Mouse (Mus musculus): Measurements from ENCODE around the gene Slc26a6. TPM values are rescaled to one million over a fixed set of nuclear protein-coding genes. Genes with fewer than 3 reads are reported as not detected.

Slc26a6 gene
- polyA plus RNA-seq (2015; fragmentation: Nextera tagmentation; extraction: Ambion mirVana) = 12.8 and 18.5 TPM in 2 replicates

DNA sequence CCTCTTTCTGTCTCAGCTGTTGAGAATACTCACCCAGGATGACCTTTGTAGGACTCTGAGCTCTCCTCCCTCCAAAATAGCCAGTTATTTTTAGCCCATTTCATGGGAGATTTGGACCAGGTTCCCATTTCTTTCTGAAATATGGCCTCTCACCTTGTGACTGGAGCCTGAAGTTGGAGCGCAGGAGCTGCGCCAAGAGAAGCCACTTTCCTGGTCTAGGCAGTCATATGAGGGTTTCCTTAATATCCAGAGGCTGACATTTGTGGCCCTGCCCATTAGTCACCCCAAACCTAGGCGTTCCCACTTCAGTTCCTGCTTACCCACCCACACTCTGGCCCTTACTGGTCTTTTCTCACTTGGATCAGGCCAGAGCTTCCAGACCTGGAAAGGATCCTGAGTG lies at the start of gene Slc26a6:
TSS of gene Slc26a6 (plus strand) at position 308 of the 400 bp plus-strand sequence.
- peak within 1 kb of the TSS; percentile 66 for H3K4me3 ChIP-seq (replicated peaks)
- H3K36me3 ChIP-seq = no peaks in the 10 kb centered on the region; the same call in 1 of the 2 replicates
- peak within 1 kb of the TSS; percentile 40 for H3K9ac ChIP-seq
- H3K27ac ChIP-seq = peak within 1 kb of the TSS; percentile 88
- peak within 1 kb of the TSS; percentile 85 for H3K4me2 ChIP-seq
- no peak for ATAC-seq (ENCODE audit: insufficient read depth, low FRiP score, low read depth)
- H3K9me3 ChIP-seq = no peaks in the 10 kb centered on the region
- H3K4me1 ChIP-seq = peaks cover 16% of the 10 kb centered on the region
- H3K27me3 ChIP-seq (replicated peaks) = no peaks in the 10 kb centered on the region
- WGBS = 77% methylated on average over 3 of the region's 3 CpGs

- H3K9me3 ChIP-seq = no peaks in the 10 kb centered on the region
- H3K4me3 ChIP-seq (replicated peaks) = no peak overlapping the region
- peaks cover 25% of the 10 kb centered on the region for H3K36me3 ChIP-seq
- no peak for ATAC-seq (ENCODE audit: insufficient read depth, low FRiP score, low read depth)
- H3K27ac ChIP-seq = no peak overlapping the region
- H3K4me2 ChIP-seq = no peak overlapping the region
- H3K9ac ChIP-seq = no peak overlapping the region
- peaks cover 23% of the 10 kb centered on the region for H3K4me1 ChIP-seq
- 85% methylated on average over 8 of the region's 8 CpGs for WGBS
- H3K27me3 ChIP-seq (replicated peaks) = no peaks in the 10 kb centered on the region
Observed at GRCm38 (mm10) chr9:108805768-108806167, 47.3 kb upstream of the Slc26a6 start.

- Histone ChIP-seq H3K4me2 (no peak overlapping the region), H3K27me3 (replicated peaks) (no peaks in the 10 kb centered on the region), H3K36me3 (peaks cover 25% of the 10 kb centered on the region), H3K4me1 (peaks cover 23% of the 10 kb centered on the region), H3K9ac (no peak overlapping the region), H3K27ac (no peak overlapping the region), H3K4me3 (replicated peaks) (no peak overlapping the region), H3K9me3 (no peaks in the 10 kb centered on the region)
- no peak for ATAC-seq (ENCODE audit: insufficient read depth, low FRiP score, low read depth)
Observed at GRCm38 (mm10) chr9:108806379-108806778, 46.7 kb upstream of the Slc26a6 start.

- ATAC-seq (ENCODE audit: insufficient read depth, low FRiP score, low read depth) = no peak
- H3K9me3 ChIP-seq = no peaks in the 10 kb centered on the region
- H3K9ac ChIP-seq = no peak overlapping the region
- 67% methylated on average over 1 of the region's 1 CpGs for WGBS
- no peak overlapping the region for H3K4me3 ChIP-seq (replicated peaks)
- peaks cover 23% of the 10 kb centered on the region for H3K4me1 ChIP-seq
- peaks cover 28% of the 10 kb centered on the region for H3K36me3 ChIP-seq
- no peak overlapping the region for H3K4me2 ChIP-seq
- no peak overlapping the region for H3K27ac ChIP-seq
- no peaks in the 10 kb centered on the region for H3K27me3 ChIP-seq (replicated peaks)
Observed at GRCm38 (mm10) chr9:108806831-108807230, 46.3 kb upstream of the Slc26a6 start.

- peaks cover 36% of the 10 kb centered on the region for H3K36me3 ChIP-seq
- 0 out of 2 replicates have a peak overlapping the region, but pooled peaks have one; percentile 17 for H3K27ac ChIP-seq
- H3K9me3 ChIP-seq = no peaks in the 10 kb centered on the region
- ATAC-seq (ENCODE audit: insufficient read depth, low FRiP score, low read depth) = peak; percentile 47; the same call in 1 of the 2 replicates
- no peak overlapping the region for H3K9ac ChIP-seq
- 61% methylated on average over 5 of the region's 5 CpGs for WGBS
- H3K4me1 ChIP-seq = peaks cover 23% of the 10 kb centered on the region
- no peaks in the 10 kb centered on the region for H3K27me3 ChIP-seq (replicated peaks)
- H3K4me3 ChIP-seq (replicated peaks) = no peak overlapping the region
- H3K4me2 ChIP-seq = no peak overlapping the region
Observed at GRCm38 (mm10) chr9:108807674-108808073, 45.4 kb upstream of the Slc26a6 start.

DNA sequence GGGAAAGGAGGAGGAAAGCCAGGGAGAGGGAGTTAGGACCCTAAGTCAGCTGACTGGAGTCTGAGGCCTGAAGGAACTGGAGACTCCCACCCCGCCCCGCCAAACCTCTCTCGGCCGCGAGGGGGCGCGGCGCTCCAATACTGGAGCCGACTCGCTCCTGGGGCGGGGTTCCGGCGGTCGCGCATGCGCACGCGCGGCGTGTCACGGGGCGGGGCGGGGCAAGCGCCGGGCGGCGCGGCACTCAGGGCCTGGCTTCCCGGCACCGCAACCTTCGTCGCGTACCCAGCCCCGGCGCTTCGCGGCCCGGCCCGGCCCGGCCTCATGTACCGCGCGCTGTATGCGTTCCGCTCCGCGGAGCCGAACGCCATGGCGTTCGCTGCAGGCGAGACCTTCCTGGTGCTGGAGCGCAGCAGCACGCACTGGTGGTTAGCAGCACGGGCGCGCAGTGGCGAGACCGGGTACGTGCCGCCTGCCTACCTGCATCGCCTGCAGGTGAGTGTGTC lies 44.9 kb upstream of the Slc26a6 start, which contains the start of gene Nckipsd:
TSS of gene Nckipsd (plus strand) at position 206 of the 503 bp plus-strand sequence.
- under 1% methylated on average over 62 of the region's 62 CpGs for WGBS
- peak within 1 kb of the TSS; percentile 93 for H3K4me2 ChIP-seq
- 0 out of 2 replicates have a peak within 1 kb of the TSS, but pooled peaks have one; percentile 35 for H3K27ac ChIP-seq
- peak; percentile 87 for ATAC-seq (ENCODE audit: insufficient read depth, low FRiP score, low read depth)
- peaks cover 39% of the 10 kb centered on the region for H3K36me3 ChIP-seq
- no peaks in the 10 kb centered on the region for H3K27me3 ChIP-seq (replicated peaks)
- no peaks in the 10 kb centered on the region for H3K9me3 ChIP-seq
- H3K9ac ChIP-seq = peak within 1 kb of the TSS; percentile 80
- peak within 1 kb of the TSS; percentile 78 for H3K4me3 ChIP-seq (replicated peaks)
- peaks cover 23% of the 10 kb centered on the region for H3K4me1 ChIP-seq

DNA sequence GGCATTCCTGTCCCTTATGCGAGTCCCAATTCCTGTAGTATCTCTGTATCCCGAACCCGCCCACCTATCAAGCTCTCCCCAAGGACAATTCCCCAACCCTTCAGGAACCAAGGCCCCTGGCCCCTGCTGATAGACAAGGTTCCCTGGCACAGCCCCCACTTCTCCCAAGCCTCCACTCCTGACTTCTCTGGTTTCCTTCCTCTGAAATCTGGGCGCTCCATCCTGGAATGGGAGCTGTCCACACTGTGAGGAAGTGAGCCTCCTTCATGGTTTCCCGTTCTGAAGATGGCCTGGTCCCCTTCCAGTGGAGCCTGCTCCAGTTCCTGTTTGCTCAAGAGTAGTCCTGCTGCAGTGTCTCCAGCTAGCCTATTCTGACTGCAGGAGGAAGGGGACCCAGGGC lies 43.9 kb upstream of the Slc26a6 start:
- Histone ChIP-seq H3K4me3 (replicated peaks) (peak overlapping the region; percentile 78), H3K27me3 (replicated peaks) (no peaks in the 10 kb centered on the region), H3K27ac (0 out of 2 replicates have a peak overlapping the region, but pooled peaks have one; percentile 35), H3K9me3 (no peaks in the 10 kb centered on the region), H3K4me2 (peak overlapping the region; percentile 93), H3K4me1 (peaks cover 23% of the 10 kb centered on the region), H3K36me3 (peaks cover 41% of the 10 kb centered on the region), H3K9ac (no peak overlapping the region)
- ATAC-seq (ENCODE audit: insufficient read depth, low FRiP score, low read depth) = no peak
- 65% methylated on average over 5 of the region's 5 CpGs for WGBS

- H3K4me1 ChIP-seq = peaks cover 23% of the 10 kb centered on the region
- H3K36me3 ChIP-seq = peaks cover 40% of the 10 kb centered on the region
- ATAC-seq (ENCODE audit: insufficient read depth, low FRiP score, low read depth) = no peak
- H3K4me3 ChIP-seq (replicated peaks) = no peak overlapping the region; the same call in 1 of the 2 replicates
- H3K27ac ChIP-seq = no peak overlapping the region
- no peak overlapping the region for H3K9ac ChIP-seq
- no peaks in the 10 kb centered on the region for H3K27me3 ChIP-seq (replicated peaks)
- H3K4me2 ChIP-seq = no peak overlapping the region
- WGBS = 74% methylated on average over 6 of the region's 6 CpGs
- H3K9me3 ChIP-seq = no peaks in the 10 kb centered on the region
Observed at GRCm38 (mm10) chr9:108809723-108810122, 43.4 kb upstream of the Slc26a6 start.

DNA sequence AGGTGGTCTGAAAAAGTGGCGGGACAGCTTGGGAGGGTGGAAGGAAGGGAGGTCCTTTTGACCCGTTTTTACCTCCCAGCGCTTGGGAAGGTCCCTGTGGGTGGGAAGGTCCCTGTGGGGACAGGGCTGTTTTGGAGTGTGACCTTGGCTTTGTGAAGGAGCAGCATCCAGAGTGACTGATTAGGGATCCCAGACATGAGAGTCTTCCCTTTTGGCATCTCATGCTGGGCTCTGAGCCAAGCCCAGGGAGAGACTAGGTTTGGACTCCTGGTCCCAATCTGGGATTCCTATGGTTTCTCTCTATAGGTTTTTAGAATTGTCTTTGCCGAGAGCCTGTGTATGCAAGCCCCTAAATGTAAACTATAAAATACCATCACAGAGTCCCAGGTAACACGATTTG lies 42.6 kb upstream of the Slc26a6 start:
- H3K9me3 ChIP-seq = no peaks in the 10 kb centered on the region
- H3K9ac ChIP-seq = no peak overlapping the region
- no peak overlapping the region for H3K4me3 ChIP-seq (replicated peaks)
- no peak overlapping the region for H3K4me2 ChIP-seq
- H3K27ac ChIP-seq = no peak overlapping the region
- H3K36me3 ChIP-seq = peaks cover 39% of the 10 kb centered on the region
- no peak for ATAC-seq (ENCODE audit: insufficient read depth, low FRiP score, low read depth)
- no peaks in the 10 kb centered on the region for H3K27me3 ChIP-seq (replicated peaks)
- 78% methylated on average over 5 of the region's 5 CpGs for WGBS
- H3K4me1 ChIP-seq = peaks cover 23% of the 10 kb centered on the region

- no peak overlapping the region for H3K9ac ChIP-seq
Observed at GRCm38 (mm10) chr9:108815557-108815956, 37.5 kb upstream of the Slc26a6 start.

GRCm38 (mm10) chr9:108819495-108819894 lies 33.6 kb upstream of the Slc26a6 start:
- WGBS = 61% methylated on average over 3 of the region's 3 CpGs
- no peak for ATAC-seq (ENCODE audit: insufficient read depth, low FRiP score, low read depth)
- no peaks in the 10 kb centered on the region for H3K4me1 ChIP-seq

More at GRCm38 (mm10) chr9:108815557-108815956, 37.5 kb upstream of the Slc26a6 start:
- no peak for ATAC-seq (ENCODE audit: insufficient read depth, low FRiP score, low read depth)
- 87% methylated on average over 7 of the region's 7 CpGs for WGBS
- H3K9me3 ChIP-seq = no peaks in the 10 kb centered on the region
- H3K36me3 ChIP-seq = peaks cover 32% of the 10 kb centered on the region
- no peak overlapping the region for H3K27ac ChIP-seq
- H3K4me3 ChIP-seq (replicated peaks) = no peak overlapping the region
- no peaks in the 10 kb centered on the region for H3K4me1 ChIP-seq
- no peaks in the 10 kb centered on the region for H3K27me3 ChIP-seq (replicated peaks)
- H3K4me2 ChIP-seq = no peak overlapping the region

GRCm38 (mm10) chr9:108820077-108820476 lies 33.0 kb upstream of the Slc26a6 start:
- Histone ChIP-seq H3K4me2 (no peak overlapping the region), H3K9me3 (no peaks in the 10 kb centered on the region), H3K4me1 (no peaks in the 10 kb centered on the region), H3K4me3 (replicated peaks) (no peak overlapping the region), H3K27me3 (replicated peaks) (peaks cover 21% of the 10 kb centered on the region), H3K27ac (no peak overlapping the region), H3K9ac (no peak overlapping the region), H3K36me3 (peaks cover 6% of the 10 kb centered on the region; the same call in 1 of the 2 replicates)
- 56% methylated on average over 5 of the region's 5 CpGs for WGBS
- ATAC-seq (ENCODE audit: insufficient read depth, low FRiP score, low read depth) = no peak

More at GRCm38 (mm10) chr9:108819495-108819894, 33.6 kb upstream of the Slc26a6 start:
- H3K9me3 ChIP-seq = no peaks in the 10 kb centered on the region
- no peak overlapping the region for H3K9ac ChIP-seq
- H3K4me2 ChIP-seq = no peak overlapping the region
- no peak overlapping the region for H3K4me3 ChIP-seq (replicated peaks)
- H3K27me3 ChIP-seq (replicated peaks) = peaks cover 15% of the 10 kb centered on the region
- no peak overlapping the region for H3K27ac ChIP-seq
- peaks cover 11% of the 10 kb centered on the region; the same call in 1 of the 2 replicates for H3K36me3 ChIP-seq

All from stomach, embryonic 15.5 days (tissue).